Comparison of ENCODE assay signal across 8 mouse cellular contexts in genomic region chr19:6969665-6970381, GRCm38 (mm10). TPM values are rescaled to one million over a fixed set of nuclear protein-coding genes. Genes with fewer than 3 reads are reported as not detected.
A peak's percentile ranks its signal among the peaks of the same experiment; 100 is the strongest.
DNase-seq lines count a peak whose midpoint lies in the region; ATAC-seq and TF ChIP-seq lines count a peak whose summit lies in the region.

No protein-coding gene starts in this region.

- peak; percentile 79; the same call in 1 of the 2 replicates for TF ChIP-seq CTCF in small intestine, adult 2 months (IDR thresholded peaks at IDR 0.05; ENCODE audit: extremely low read depth, insufficient read length, insufficient replicate concordance, low read depth, low read length)

- TF ChIP-seq POLR2A in small intestine, adult 2 months (IDR thresholded peaks at IDR 0.05; ENCODE audit: low read depth, low read length): peak; percentile 94

- ATAC-seq in embryonic facial prominence, embryonic 11.5 days (replicated peaks; ENCODE audit: insufficient number of reproducible peaks, low FRiP score, low TSS enrichment, low read depth): peak; percentile 24; the same call in 1 of the 2 replicates
- peak; percentile 63; the same call in 1 of the 2 replicates for ATAC-seq in heart, embryonic 11.5 days (replicated peaks; ENCODE audit: insufficient number of reproducible peaks, low FRiP score, low TSS enrichment)
- ATAC-seq in kidney, embryonic 14.5 days (ENCODE audit: low FRiP score, low TSS enrichment): peak; percentile 70

- peaks cover 2% of the 10 kb centered on the region for H3K4me1 ChIP-seq in embryonic facial prominence, embryonic 11.5 days (ENCODE audit: control insufficient read depth, insufficient read depth, low read length)
- peaks cover 37% of the 10 kb centered on the region for H3K4me1 ChIP-seq in heart, embryonic 11.5 days (ENCODE audit: control insufficient read depth, insufficient read depth, low read length)
- peaks cover 34% of the 10 kb centered on the region for H3K4me1 ChIP-seq in kidney, embryonic 14.5 days (ENCODE audit: control insufficient read depth, insufficient read depth, low read length)
- peaks cover 32% of the 10 kb centered on the region for H3K4me1 ChIP-seq in small intestine, adult 2 months (ENCODE audit: control insufficient read depth, insufficient read depth, insufficient read length, low read length)

- no peaks in the 10 kb centered on the region for H3K9me3 ChIP-seq in embryonic facial prominence, embryonic 11.5 days (replicated peaks; ENCODE audit: control insufficient read depth, low read length)
- no peaks in the 10 kb centered on the region for H3K9me3 ChIP-seq in heart, embryonic 11.5 days (replicated peaks; ENCODE audit: control insufficient read depth, low read length)
- no peaks in the 10 kb centered on the region for H3K9me3 ChIP-seq in kidney, embryonic 14.5 days (ENCODE audit: control insufficient read depth, low read length)

- peak overlapping the region; percentile 52 for H3K4me3 ChIP-seq in embryonic facial prominence, embryonic 11.5 days (ENCODE audit: low read depth, low read length)
- peak overlapping the region; percentile 72 for H3K4me3 ChIP-seq in heart, embryonic 11.5 days (ENCODE audit: low read depth, low read length)
- H3K4me3 ChIP-seq in kidney, embryonic 14.5 days (ENCODE audit: low read length): peak overlapping the region; percentile 64
- H3K4me3 ChIP-seq in small intestine, adult 2 months (ENCODE audit: low read depth, low read length): peak overlapping the region; percentile 92

- H3K36me3 ChIP-seq in embryonic facial prominence, embryonic 11.5 days (replicated peaks; ENCODE audit: control insufficient read depth, insufficient read depth, low read depth, low read length): peaks cover 3% of the 10 kb centered on the region; the same call in 1 of the 2 replicates
- peaks cover 8% of the 10 kb centered on the region for H3K36me3 ChIP-seq in heart, embryonic 11.5 days (ENCODE audit: control insufficient read depth, insufficient read depth, low read length)
- H3K36me3 ChIP-seq in kidney, embryonic 14.5 days (ENCODE audit: control insufficient read depth, insufficient read depth, low read length): peaks cover 16% of the 10 kb centered on the region
- peaks cover 21% of the 10 kb centered on the region for H3K36me3 ChIP-seq in small intestine, adult 2 months (ENCODE audit: control insufficient read depth, insufficient read depth, low read length)

- peak overlapping the region; percentile 77 for H3K4me2 ChIP-seq in embryonic facial prominence, embryonic 11.5 days (ENCODE audit: low read depth, low read length)
- peak overlapping the region; percentile 67 for H3K4me2 ChIP-seq in heart, embryonic 11.5 days
- H3K4me2 ChIP-seq in kidney, embryonic 14.5 days (replicated peaks; ENCODE audit: low read depth, low read length): peak overlapping the region; percentile 80

- H3K27me3 ChIP-seq in embryonic facial prominence, embryonic 11.5 days (ENCODE audit: control insufficient read depth, insufficient read depth, low read length): no peaks in the 10 kb centered on the region
- H3K27me3 ChIP-seq in heart, embryonic 11.5 days (ENCODE audit: control insufficient read depth, insufficient read depth, low read length): no peaks in the 10 kb centered on the region
- H3K27me3 ChIP-seq in kidney, embryonic 14.5 days (ENCODE audit: control insufficient read depth, insufficient read depth, low read length): no peaks in the 10 kb centered on the region
- H3K27me3 ChIP-seq in small intestine, adult 2 months (ENCODE audit: control insufficient read depth, insufficient read depth, low read length): no peaks in the 10 kb centered on the region

- WGBS in embryonic facial prominence, embryonic 11.5 days: 1% methylated on average over 50 of the region's 55 CpGs
- 1% methylated on average over 53 of the region's 55 CpGs for WGBS in heart, embryonic 11.5 days (ENCODE audit: insufficient replicate concordance)
- 1% methylated on average over 55 of the region's 55 CpGs for WGBS in kidney, embryonic 14.5 days
- WGBS in small intestine, adult 2 months: 1% methylated on average over 54 of the region's 55 CpGs

- peak overlapping the region; percentile 53 for H3K9ac ChIP-seq in embryonic facial prominence, embryonic 11.5 days (replicated peaks; ENCODE audit: low read length)
- peak overlapping the region; percentile 83 for H3K9ac ChIP-seq in heart, embryonic 11.5 days (ENCODE audit: low read depth, low read length)
- H3K9ac ChIP-seq in kidney, embryonic 14.5 days (ENCODE audit: low read depth, low read length): peak overlapping the region; percentile 71

- H3K27ac ChIP-seq in embryonic facial prominence, embryonic 11.5 days (replicated peaks; ENCODE audit: low read depth, low read length): no peak overlapping the region
- peak overlapping the region; percentile 51 for H3K27ac ChIP-seq in heart, embryonic 11.5 days (ENCODE audit: low read depth, low read length)
- no peak overlapping the region; the same call in 1 of the 2 replicates for H3K27ac ChIP-seq in kidney, embryonic 14.5 days (ENCODE audit: low read depth, low read length)
- H3K27ac ChIP-seq in small intestine, adult 2 months (ENCODE audit: insufficient read depth, low read depth, low read length): peak overlapping the region; percentile 100

- peak; percentile 66 to 68 for DNase-seq in urinary bladder, adult 18-20 months (ENCODE audit: low spot score in 2 of 2)
- no peak for DNase-seq in urinary bladder, postnatal 10 days (ENCODE audit: low spot score)
- peak; percentile 75 for DNase-seq in embryonic facial prominence, embryonic 11.5 days (ENCODE audit: low spot score)
- DNase-seq in lung, postnatal 14 days: peak; percentile 85
- no peak for DNase-seq in left cerebral cortex, adult 11 months (ENCODE audit: low spot score)

RNA-seq across cellular contexts. Expression of gene Ppp1r14b, which starts 4.9 kb away (rescaled TPM):
- polyA plus RNA-seq in embryonic facial prominence, embryonic 11.5 days (2014; fragmentation: Nextera tagmentation; extraction: Ambion mirVana): 247 and 268 TPM in 2 replicates
- polyA plus RNA-seq in heart, embryonic 11.5 days (2014; fragmentation: Nextera tagmentation; extraction: Ambion mirVana): 162 and 177 TPM in 2 replicates
- polyA plus RNA-seq in kidney, embryonic 14.5 days (2014; fragmentation: Nextera tagmentation; extraction: Ambion mirVana): 202 and 254 TPM in 2 replicates
- polyA plus RNA-seq in small intestine, adult 2 months (2012; rRNA removed): 44.2 and 100 TPM in 2 replicates

RNA-seq across cellular contexts. Expression of gene Plcb3, which starts 6.4 kb away (rescaled TPM):
- polyA plus RNA-seq in embryonic facial prominence, embryonic 11.5 days (2014; fragmentation: Nextera tagmentation; extraction: Ambion mirVana): 22.6 and 26.8 TPM in 2 replicates
- 17.2 and 20.1 TPM in 2 replicates for polyA plus RNA-seq in heart, embryonic 11.5 days (2014; fragmentation: Nextera tagmentation; extraction: Ambion mirVana)
- 24.4 and 38.9 TPM in 2 replicates for polyA plus RNA-seq in kidney, embryonic 14.5 days (2014; fragmentation: Nextera tagmentation; extraction: Ambion mirVana)
- polyA plus RNA-seq in small intestine, adult 2 months (2012; rRNA removed): 200 and 595 TPM in 2 replicates

RNA-seq across cellular contexts. Expression of gene Fkbp2, which starts 10.5 kb away (rescaled TPM):
- 65.1 and 65.2 TPM in 2 replicates for polyA plus RNA-seq in embryonic facial prominence, embryonic 11.5 days (2014; fragmentation: Nextera tagmentation; extraction: Ambion mirVana)
- 84.5 and 88.4 TPM in 2 replicates for polyA plus RNA-seq in heart, embryonic 11.5 days (2014; fragmentation: Nextera tagmentation; extraction: Ambion mirVana)
- polyA plus RNA-seq in kidney, embryonic 14.5 days (2014; fragmentation: Nextera tagmentation; extraction: Ambion mirVana): 89.7 and 118 TPM in 2 replicates
- 23.0 and 47.9 TPM in 2 replicates for polyA plus RNA-seq in small intestine, adult 2 months (2012; rRNA removed)

RNA-seq across cellular contexts. Expression of gene Vegfb, which starts 17.6 kb away (rescaled TPM):
- 26.7 and 30.5 TPM in 2 replicates for polyA plus RNA-seq in embryonic facial prominence, embryonic 11.5 days (2014; fragmentation: Nextera tagmentation; extraction: Ambion mirVana)
- 76.9 and 79.1 TPM in 2 replicates for polyA plus RNA-seq in heart, embryonic 11.5 days (2014; fragmentation: Nextera tagmentation; extraction: Ambion mirVana)
- 38.2 and 39.8 TPM in 2 replicates for polyA plus RNA-seq in kidney, embryonic 14.5 days (2014; fragmentation: Nextera tagmentation; extraction: Ambion mirVana)
- 19.8 and 20.4 TPM in 2 replicates for polyA plus RNA-seq in small intestine, adult 2 months (2012; rRNA removed)

RNA-seq across cellular contexts. Expression of gene Dnajc4, which starts 22.5 kb away (rescaled TPM):
- polyA plus RNA-seq in embryonic facial prominence, embryonic 11.5 days (2014; fragmentation: Nextera tagmentation; extraction: Ambion mirVana): 16.1 and 18.0 TPM in 2 replicates
- 26.3 and 28.5 TPM in 2 replicates for polyA plus RNA-seq in heart, embryonic 11.5 days (2014; fragmentation: Nextera tagmentation; extraction: Ambion mirVana)
- 22.6 and 24.0 TPM in 2 replicates for polyA plus RNA-seq in kidney, embryonic 14.5 days (2014; fragmentation: Nextera tagmentation; extraction: Ambion mirVana)
- polyA plus RNA-seq in small intestine, adult 2 months (2012; rRNA removed): 34.1 and 53.4 TPM in 2 replicates

Comparison
In these comparisons a context has a peak if more than half of its experiments do, and no peak if none do; other contexts are left out.
1. DNase-seq: peak in urinary bladder, adult 18-20 months (2 of 2), embryonic facial prominence, embryonic 11.5 days (single experiment) and lung, postnatal 14 days (single experiment); none in urinary bladder, postnatal 10 days (single experiment) and left cerebral cortex, adult 11 months (single experiment).
2. H3K27ac ChIP-seq: peak in heart, embryonic 11.5 days (single experiment) and small intestine, adult 2 months (single experiment); none in embryonic facial prominence, embryonic 11.5 days (single experiment) and kidney, embryonic 14.5 days (single experiment).
3. Peak in every context shown above with its lines, with median percentiles within 50 percentile points of each other: ATAC-seq, H3K4me2 ChIP-seq, H3K4me3 ChIP-seq and H3K9ac ChIP-seq.